Mouse (Mus musculus): Measurements from ENCODE around the gene Frmd8. TPM values are rescaled to one million over a fixed set of nuclear protein-coding genes. Genes with fewer than 3 reads are reported as not detected.
A peak's percentile ranks its signal among the peaks of the same experiment; 100 is the strongest.

Gene Frmd8
- polyA plus RNA-seq, 1 experiment from 2014 or later: 9.0 TPM

GRCm38 (mm10) chr19:5872528-5872927 lies 2.5 kb downstream of the Frmd8 start:
- Histone ChIP-seq H3K9me3 (ENCODE audit: low read length) (no peaks in the 10 kb centered on the region), H3K4me3 (ENCODE audit: low read depth, low read length) (peak overlapping the region; percentile 8; the same call in 1 of the 2 replicates), H3K4me2 (ENCODE audit: low read depth, low read length) (peak overlapping the region; percentile 94), H3K36me3 (replicated peaks; ENCODE audit: insufficient read depth, low read length) (peaks cover 34% of the 10 kb centered on the region), H3K27ac (ENCODE audit: low read depth) (peak overlapping the region; percentile 66), H3K9ac (replicated peaks) (no peak overlapping the region), H3K27me3 (ENCODE audit: insufficient read depth, low read length) (no peaks in the 10 kb centered on the region), H3K4me1 (ENCODE audit: insufficient read depth) (peaks cover 48% of the 10 kb centered on the region)
- 50% methylated on average over 4 of the region's 4 CpGs for WGBS (ENCODE audit: insufficient replicate concordance)
- ATAC-seq (no peak), DNase-seq (no peak)
- no peak for TF ChIP-seq CTCF (IDR thresholded peaks at IDR 0.05; ENCODE audit: low read depth)
- TF ChIP-seq EP300 (IDR thresholded peaks at IDR 0.05; ENCODE audit: low read depth): no peak

- H3K4me1 ChIP-seq (ENCODE audit: insufficient read depth): peaks cover 41% of the 10 kb centered on the region
- peak overlapping the region; percentile 38 for H3K4me2 ChIP-seq (ENCODE audit: low read depth, low read length)
- peak overlapping the region; percentile 16; the same call in 1 of the 2 replicates for H3K9ac ChIP-seq (replicated peaks)
- DNase-seq: no peak
- peaks cover 41% of the 10 kb centered on the region for H3K36me3 ChIP-seq (replicated peaks; ENCODE audit: insufficient read depth, low read length)
- no peaks in the 10 kb centered on the region for H3K27me3 ChIP-seq (ENCODE audit: insufficient read depth, low read length)
- 47% methylated on average over 6 of the region's 6 CpGs for WGBS (ENCODE audit: insufficient replicate concordance)
- H3K9me3 ChIP-seq (ENCODE audit: low read length): no peaks in the 10 kb centered on the region
- ATAC-seq: no peak
- peak overlapping the region; percentile 66 for H3K27ac ChIP-seq (ENCODE audit: low read depth)
- no peak overlapping the region for H3K4me3 ChIP-seq (ENCODE audit: low read depth, low read length)
- TF ChIP-seq CTCF (IDR thresholded peaks at IDR 0.05; ENCODE audit: low read depth): no peak
- TF ChIP-seq EP300 (IDR thresholded peaks at IDR 0.05; ENCODE audit: low read depth): no peak
Observed at GRCm38 (mm10) chr19:5871683-5872082, 3.4 kb downstream of the Frmd8 start.

GRCm38 (mm10) chr19:5871273-5871672 lies 3.8 kb downstream of the Frmd8 start:
- no peaks in the 10 kb centered on the region for H3K9me3 ChIP-seq (ENCODE audit: low read length)
- peak; percentile 36 for ATAC-seq
- TF ChIP-seq EP300 (IDR thresholded peaks at IDR 0.05; ENCODE audit: low read depth): no peak
- no peak for TF ChIP-seq CTCF (IDR thresholded peaks at IDR 0.05; ENCODE audit: low read depth)
- peak overlapping the region; percentile 66 for H3K27ac ChIP-seq (ENCODE audit: low read depth)
- H3K9ac ChIP-seq (replicated peaks): peak overlapping the region; percentile 16
- H3K4me2 ChIP-seq (ENCODE audit: low read depth, low read length): peak overlapping the region; percentile 38
- no peak for DNase-seq
- peaks cover 41% of the 10 kb centered on the region for H3K4me1 ChIP-seq (ENCODE audit: insufficient read depth)
- H3K27me3 ChIP-seq (ENCODE audit: insufficient read depth, low read length): no peaks in the 10 kb centered on the region
- H3K36me3 ChIP-seq (replicated peaks; ENCODE audit: insufficient read depth, low read length): peaks cover 41% of the 10 kb centered on the region
- 24% methylated on average over 7 of the region's 7 CpGs for WGBS (ENCODE audit: insufficient replicate concordance)
- H3K4me3 ChIP-seq (ENCODE audit: low read depth, low read length): no peak overlapping the region

GRCm38 (mm10) chr19:5868096-5868495 lies 7.0 kb downstream of the Frmd8 start:
- ATAC-seq: no peak
- TF ChIP-seq EP300 (IDR thresholded peaks at IDR 0.05; ENCODE audit: low read depth): no peak
- TF ChIP-seq CTCF (IDR thresholded peaks at IDR 0.05; ENCODE audit: low read depth): no peak
- Histone ChIP-seq H3K36me3 (replicated peaks; ENCODE audit: insufficient read depth, low read length) (peaks cover 64% of the 10 kb centered on the region), H3K4me2 (ENCODE audit: low read depth, low read length) (no peak overlapping the region), H3K27ac (ENCODE audit: low read depth) (no peak overlapping the region), H3K4me1 (ENCODE audit: insufficient read depth) (peaks cover 19% of the 10 kb centered on the region), H3K9ac (replicated peaks) (no peak overlapping the region), H3K4me3 (ENCODE audit: low read depth, low read length) (no peak overlapping the region), H3K27me3 (ENCODE audit: insufficient read depth, low read length) (no peaks in the 10 kb centered on the region), H3K9me3 (ENCODE audit: low read length) (no peaks in the 10 kb centered on the region)
- no peak for DNase-seq
- 74% methylated on average over 6 of the region's 6 CpGs for WGBS (ENCODE audit: insufficient replicate concordance)

- ATAC-seq (no peak), DNase-seq (no peak)
- no peak overlapping the region for H3K27ac ChIP-seq (ENCODE audit: low read depth)
- no peaks in the 10 kb centered on the region for H3K27me3 ChIP-seq (ENCODE audit: insufficient read depth, low read length)
- no peaks in the 10 kb centered on the region for H3K9me3 ChIP-seq (ENCODE audit: low read length)
- no peak overlapping the region for H3K4me3 ChIP-seq (ENCODE audit: low read depth, low read length)
- H3K9ac ChIP-seq (replicated peaks): no peak overlapping the region
- WGBS (ENCODE audit: insufficient replicate concordance): 89% methylated on average over 19 of the region's 20 CpGs
- TF ChIP-seq CTCF (IDR thresholded peaks at IDR 0.05; ENCODE audit: low read depth) (no peak), EP300 (IDR thresholded peaks at IDR 0.05; ENCODE audit: low read depth) (no peak)
- H3K4me2 ChIP-seq (ENCODE audit: low read depth, low read length): no peak overlapping the region
- peaks cover 73% of the 10 kb centered on the region for H3K36me3 ChIP-seq (replicated peaks; ENCODE audit: insufficient read depth, low read length)
- H3K4me1 ChIP-seq (ENCODE audit: insufficient read depth): no peaks in the 10 kb centered on the region
Observed at GRCm38 (mm10) chr19:5864710-5865398, 10.2 kb downstream of the Frmd8 start.

GRCm38 (mm10) chr19:5863776-5864175 lies 11.3 kb downstream of the Frmd8 start:
- Histone ChIP-seq H3K4me2 (ENCODE audit: low read depth, low read length) (no peak overlapping the region), H3K9me3 (ENCODE audit: low read length) (no peaks in the 10 kb centered on the region), H3K36me3 (replicated peaks; ENCODE audit: insufficient read depth, low read length) (peaks cover 67% of the 10 kb centered on the region), H3K9ac (replicated peaks) (no peak overlapping the region), H3K27ac (ENCODE audit: low read depth) (no peak overlapping the region), H3K27me3 (ENCODE audit: insufficient read depth, low read length) (no peaks in the 10 kb centered on the region), H3K4me1 (ENCODE audit: insufficient read depth) (no peaks in the 10 kb centered on the region), H3K4me3 (ENCODE audit: low read depth, low read length) (no peak overlapping the region)
- WGBS (ENCODE audit: insufficient replicate concordance): 80% methylated on average over 5 of the region's 5 CpGs
- ATAC-seq (no peak), DNase-seq (no peak)
- TF ChIP-seq CTCF (IDR thresholded peaks at IDR 0.05; ENCODE audit: low read depth) (no peak), EP300 (IDR thresholded peaks at IDR 0.05; ENCODE audit: low read depth) (no peak)

Measured in liver, postnatal 0 days (tissue).